Mouse (Mus musculus) thymus, adult 2 months (tissue): Measurements from ENCODE around the gene Adcy9. TPM values are rescaled to one million over a fixed set of nuclear protein-coding genes. Genes with fewer than 3 reads are reported as not detected.

Experiments used
- DNase-seq: peaks from one replicate; pipeline ENCODE4 v3.0.0; 2021
- H3K27ac ChIP-seq: fragments of 200-500 bp; 2 replicates; pipeline ENCODE4 v1.5.1; 2012; ENCODE audit warnings: low read length, control low read depth; ENCODE audit not compliant: control insufficient read depth, insufficient read depth
- H3K27me3 ChIP-seq: fragments of 200-500 bp; 2 replicates; pipeline ENCODE4 v1.6.1; 2012; ENCODE audit warnings: mild to moderate bottlenecking, low read length, moderate library complexity, mixed read lengths; ENCODE audit not compliant: control insufficient read depth, insufficient read depth
- H3K36me3 ChIP-seq: fragments of 200-500 bp; 2 replicates; pipeline ENCODE4 v1.6.1; 2012; ENCODE audit warnings: mild to moderate bottlenecking, low read length, moderate library complexity; ENCODE audit not compliant: control insufficient read depth, insufficient read depth
- H3K4me1 ChIP-seq: fragments of 200-500 bp; replicated peaks from 2 replicates; pipeline ENCODE4 v1.6.1; 2012; ENCODE audit warnings: low read length; ENCODE audit not compliant: control insufficient read depth, insufficient read depth
- H3K4me3 ChIP-seq: fragments of 200-500 bp; 2 replicates; pipeline ENCODE4 v1.5.1; 2012; ENCODE audit warnings: mild to moderate bottlenecking, low read length, control low read depth, moderate library complexity; ENCODE audit not compliant: control insufficient read depth, insufficient read depth
- CTCF ChIP-seq: fragments of 200-500 bp; IDR thresholded peaks from 2 replicates; pipeline ENCODE4 v1.5.1; 2012; ENCODE audit warnings: mild to moderate bottlenecking, control low read depth, low read length, moderate library complexity, borderline replicate concordance; ENCODE audit not compliant: control insufficient read depth, poor library complexity, insufficient read depth; ENCODE audit errors: extremely low read depth
- POLR2A ChIP-seq: fragments of 200-500 bp; IDR thresholded peaks from 2 replicates; pipeline ENCODE4 v1.6.1; 2012; ENCODE audit warnings: mild to moderate bottlenecking, low read length, control low read depth, moderate library complexity; ENCODE audit not compliant: control insufficient read depth, poor library complexity, insufficient read depth; ENCODE audit errors: extremely low read depth
- WGBS: fragments of 180-500 bp; shearing (Covaris S2); methylation state at CpG from one replicate; pipeline ENCODE4 v1.1.7; 2018; 5-methylcytosine and 5-hydroxymethylcytosine counted together
- polyA plus RNA-seq: library from polyadenylated mRNA; depleted of rRNA; stranded (reverse); fragments of >200 nt; gene quantifications from 2 replicates; pipeline ENCODE4 v1.2.3, GENCODE M21; 2012

Adcy9 gene
- polyA plus RNA-seq, 1 experiment = 7.6 TPM

GRCm38 (mm10) chr16:4419546-4420297 is 576 bp downstream of the Adcy9 start:
- Histone ChIP-seq H3K36me3 (no peaks in the 10 kb centered on the region), H3K4me1 (peaks cover 22% of the 10 kb centered on the region), H3K27ac (no peak overlapping the region), H3K4me3 (peak overlapping the region; percentile 55), H3K27me3 (no peaks in the 10 kb centered on the region)
- peak; percentile 53 for DNase-seq
- WGBS = 1% methylated on average over 85 of the region's 85 CpGs
- TF ChIP-seq POLR2A (no peak), CTCF (no peak)

- H3K27ac ChIP-seq = no peak overlapping the region
- DNase-seq = peak; percentile 16
Observed at GRCm38 (mm10) chr16:4418776-4419545, 1.3 kb downstream of the Adcy9 start.

GRCm38 (mm10) chr16:4418072-4418471 is 2.2 kb downstream of the Adcy9 start:
- TF ChIP-seq POLR2A (no peak), CTCF (no peak)

More at GRCm38 (mm10) chr16:4418776-4419545, 1.3 kb downstream of the Adcy9 start:
- 61% methylated on average over 32 of the region's 32 CpGs for WGBS
- Histone ChIP-seq H3K4me1 (peaks cover 27% of the 10 kb centered on the region), H3K4me3 (peak overlapping the region; percentile 55), H3K27me3 (no peaks in the 10 kb centered on the region), H3K36me3 (no peaks in the 10 kb centered on the region)
- no peak for TF ChIP-seq POLR2A
- no peak for TF ChIP-seq CTCF

GRCm38 (mm10) chr16:4417455-4417854 is 2.8 kb downstream of the Adcy9 start:
- Histone ChIP-seq H3K4me1 (peaks cover 34% of the 10 kb centered on the region), H3K27ac (no peak overlapping the region), H3K36me3 (no peaks in the 10 kb centered on the region), H3K4me3 (no peak overlapping the region), H3K27me3 (no peaks in the 10 kb centered on the region)
- no peak for DNase-seq
- 77% methylated on average over 7 of the region's 7 CpGs for WGBS
- TF ChIP-seq CTCF (no peak), POLR2A (no peak)

More at GRCm38 (mm10) chr16:4418072-4418471, 2.2 kb downstream of the Adcy9 start:
- 95% methylated on average over 11 of the region's 11 CpGs for WGBS
- no peak overlapping the region for H3K4me3 ChIP-seq
- peaks cover 34% of the 10 kb centered on the region for H3K4me1 ChIP-seq
- no peaks in the 10 kb centered on the region for H3K27me3 ChIP-seq
- no peaks in the 10 kb centered on the region for H3K36me3 ChIP-seq
- no peak overlapping the region for H3K27ac ChIP-seq
- DNase-seq = no peak

GRCm38 (mm10) chr16:4414881-4415585 is 5.3 kb downstream of the Adcy9 start:
- Histone ChIP-seq H3K4me1 (peaks cover 31% of the 10 kb centered on the region), H3K36me3 (no peaks in the 10 kb centered on the region), H3K4me3 (no peak overlapping the region), H3K27ac (no peak overlapping the region), H3K27me3 (no peaks in the 10 kb centered on the region)
- DNase-seq = no peak
- TF ChIP-seq CTCF = no peak
- no peak for TF ChIP-seq POLR2A
- 81% methylated on average over 8 of the region's 8 CpGs for WGBS
